Mouse (Mus musculus) limb, embryonic 14.5 days (tissue): ENCODE data around the gene Tapbp. TPM values are rescaled to one million over a fixed set of nuclear protein-coding genes. Genes with fewer than 3 reads are reported as not detected.
"Not testable (repeated sequence)": the region's sequence is repeated elsewhere in the genome, so short reads cannot be mapped to it uniquely, and the experiment has no call there.

Experiments
- ATAC-seq: fragments of 200-750 bp; cut with Nextera tagmentation; 2 replicates; pipeline ENCODE4 v1.8.0; 2017; ENCODE audit warnings: low read depth, moderate number of reproducible peaks, moderate TSS enrichment; ENCODE audit not compliant: low FRiP score
- DNase-seq: peaks from one replicate; pipeline ENCODE4 v3.0.0-alpha.2; 2015; ENCODE audit warnings: low spot score
- H3K27ac ChIP-seq: fragments of 300-500 bp; sonication (generic); replicated peaks from 2 replicates; pipeline ENCODE4 v1.5.1; 2014; ENCODE audit warnings: low read depth, mild to moderate bottlenecking, low read length, moderate library complexity, mixed read lengths
- H3K27me3 ChIP-seq: fragments of 300-500 bp; sonication (generic); 2 replicates; pipeline ENCODE4 v1.6.1; 2014; ENCODE audit warnings: low read length, mixed read lengths; ENCODE audit not compliant: control insufficient read depth, insufficient read depth
- H3K36me3 ChIP-seq: fragments of 300-500 bp; sonication (generic); 2 replicates; pipeline ENCODE4 v1.6.1; 2014; ENCODE audit warnings: mild to moderate bottlenecking, low read length, moderate library complexity, mixed read lengths; ENCODE audit not compliant: control insufficient read depth, insufficient read depth
- H3K4me1 ChIP-seq: fragments of 300-500 bp; sonication (generic); 2 replicates; pipeline ENCODE4 v1.6.1; 2014; ENCODE audit warnings: antibody characterized with exemption, low read length, mixed read lengths; ENCODE audit not compliant: control insufficient read depth, insufficient read depth
- H3K4me2 ChIP-seq: fragments of 300-500 bp; sonication (generic); replicated peaks from 2 replicates; pipeline ENCODE4 v1.6.1; 2014; ENCODE audit warnings: low read depth, mild to moderate bottlenecking, low read length, moderate library complexity; ENCODE audit not compliant: severe bottlenecking
- H3K4me3 ChIP-seq: fragments of 300-500 bp; sonication (generic); replicated peaks from 2 replicates; pipeline ENCODE4 v1.5.1; 2014; ENCODE audit warnings: low read length
- H3K9ac ChIP-seq: fragments of 300-500 bp; sonication (generic); 2 replicates; pipeline ENCODE4 v1.6.1; 2014; ENCODE audit warnings: mild to moderate bottlenecking, low read depth, low read length, moderate library complexity; ENCODE audit not compliant: severe bottlenecking
- H3K9me3 ChIP-seq: fragments of 300-500 bp; sonication (generic); 2 replicates; pipeline ENCODE4 v1.6.1; 2016; ENCODE audit warnings: low read length; ENCODE audit not compliant: control insufficient read depth
- POLR2A ChIP-seq: fragments of 200-500 bp; IDR thresholded peaks from 2 replicates; pipeline ENCODE4 v1.8.0; 2012; ENCODE audit warnings: inconsistent platforms, mild to moderate bottlenecking, moderate library complexity, borderline replicate concordance; ENCODE audit not compliant: insufficient read depth, insufficient read length; ENCODE audit errors: extremely low read depth
- WGBS: fragments of 180-500 bp; shearing (Covaris S2); extraction: QIAGEN DNeasy Blood & Tissue Kit; methylation state at CpG from one replicate; pipeline ENCODE4 v1.1.7; 2014; 5-methylcytosine and 5-hydroxymethylcytosine counted together
- polyA plus RNA-seq, 2 experiments: library from polyadenylated mRNA; depleted of rRNA in 1 of 2; stranded (reverse) in 1 of 2; unstranded in 1 of 2; fragments of >200 nt; fragmentation: Nextera tagmentation in 1 of 2; extraction: Ambion mirVana in 1 of 2; gene quantifications; 2 replicates each; pipeline versions ENCODE4 v1.2.1 to v1.2.3; 2012 to 2014

The Tapbp gene
- polyA plus RNA-seq, 2 experiments, result 18.7 to 28.9 TPM

DNA sequence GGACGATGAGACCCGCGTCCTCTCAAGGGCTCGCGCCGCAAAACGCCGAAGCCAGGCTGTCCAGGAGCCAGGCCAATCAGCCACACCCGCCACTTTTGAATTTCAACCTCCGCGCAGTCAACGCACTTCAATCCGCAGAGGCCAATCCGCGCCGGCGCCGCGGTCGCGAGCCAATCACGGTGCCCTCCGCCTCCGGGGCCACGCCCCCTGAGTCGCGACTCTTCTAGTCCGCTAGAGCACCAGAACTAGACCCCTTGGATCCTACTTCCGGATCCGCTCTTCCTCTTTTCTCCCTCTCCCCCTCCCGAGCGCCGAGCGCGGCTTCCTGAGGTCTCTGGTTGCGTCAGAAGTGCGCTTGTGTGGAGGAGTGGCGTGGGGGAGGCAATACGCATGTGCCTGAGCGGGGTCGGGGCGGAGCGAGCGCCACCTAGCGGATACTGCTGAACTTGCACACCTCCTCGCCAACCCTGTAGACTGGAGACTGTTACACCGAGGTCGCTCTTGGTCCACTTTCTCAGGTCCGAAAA, 25.1 kb upstream of the Tapbp start, which contains the start of gene Kifc1:
Gene Kifc1, minus strand, starts transcription at position 129 of the 527 bp plus-strand sequence.
- H3K9me3 ChIP-seq, result no peaks in the 10 kb centered on the region
- 0 out of 2 replicates have a peak, but pooled peaks have one; percentile 16 for TF ChIP-seq POLR2A
- H3K4me3 ChIP-seq, result peak within 1 kb of the TSS; percentile 58
- peaks cover 9% of the 10 kb centered on the region for H3K4me1 ChIP-seq
- peak within 1 kb of the TSS; percentile 60 for H3K4me2 ChIP-seq
- H3K27ac ChIP-seq, result no peak within 1 kb of the TSS
- H3K27me3 ChIP-seq, result no peaks in the 10 kb centered on the region
- DNase-seq, result peak; percentile 99
- peak; percentile 100 for ATAC-seq
- WGBS, result under 1% methylated on average over 48 of the region's 49 CpGs
- peaks cover 8% of the 10 kb centered on the region; the same call in 1 of the 2 replicates for H3K36me3 ChIP-seq
- H3K9ac ChIP-seq, result peak within 1 kb of the TSS; percentile 62

DNA sequence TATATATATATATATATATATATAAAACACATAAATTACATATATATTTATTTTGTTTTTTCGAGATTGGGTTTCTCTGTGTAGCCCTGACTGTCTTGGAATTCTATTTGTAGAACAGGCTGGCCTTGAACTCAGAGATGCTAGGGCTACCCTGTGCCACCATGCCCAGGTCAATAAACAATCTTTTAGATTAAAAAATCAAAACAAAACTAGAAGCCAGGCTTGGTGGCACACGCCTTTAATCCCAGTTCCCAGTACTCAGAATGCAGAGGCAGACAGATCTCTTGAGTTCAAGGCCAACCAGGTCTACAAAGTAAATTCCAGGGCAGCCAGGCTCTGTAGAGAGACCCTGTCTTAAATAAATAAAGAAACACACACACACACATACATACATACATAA, 24.3 kb upstream of the Tapbp start:
- Histone ChIP-seq H3K9ac (no peak overlapping the region), H3K9me3 (no peaks in the 10 kb centered on the region), H3K4me2 (no peak overlapping the region), H3K27me3 (no peaks in the 10 kb centered on the region), H3K4me3 (no peak overlapping the region), H3K36me3 (peaks cover under 1% of the 10 kb centered on the region; the same call in 1 of the 2 replicates), H3K27ac (no peak overlapping the region), H3K4me1 (peaks cover 9% of the 10 kb centered on the region)
- WGBS, result 75% methylated on average over 2 of the region's 2 CpGs
- no peak for ATAC-seq
- no peak for DNase-seq
- TF ChIP-seq POLR2A, result no peak

DNA sequence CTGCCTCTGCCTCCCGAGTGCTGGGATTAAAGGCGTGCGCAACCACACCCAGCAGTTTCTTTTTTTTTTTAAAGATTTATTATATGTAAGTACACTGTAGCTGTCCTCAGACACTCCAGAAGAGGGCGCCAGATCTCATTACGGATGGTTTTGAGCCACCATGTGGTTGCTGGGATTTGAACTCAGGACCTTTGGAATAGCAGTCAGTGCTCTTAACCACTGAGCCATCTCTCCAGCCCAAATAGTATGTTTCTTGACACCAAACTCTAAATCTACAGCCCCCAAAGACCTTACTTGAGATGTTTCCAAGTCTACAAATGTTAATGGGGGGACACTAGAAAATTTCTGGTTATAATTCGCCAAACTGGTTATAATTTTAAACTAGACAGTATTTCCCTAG, 23.8 kb upstream of the Tapbp start:
- not testable (repeated sequence) for H3K9ac ChIP-seq, H3K36me3 ChIP-seq, H3K9me3 ChIP-seq, H3K4me1 ChIP-seq, H3K4me3 ChIP-seq, H3K27me3 ChIP-seq, DNase-seq, H3K4me2 ChIP-seq, ATAC-seq, H3K27ac ChIP-seq
- 72% methylated on average over 6 of the region's 6 CpGs for WGBS

DNA sequence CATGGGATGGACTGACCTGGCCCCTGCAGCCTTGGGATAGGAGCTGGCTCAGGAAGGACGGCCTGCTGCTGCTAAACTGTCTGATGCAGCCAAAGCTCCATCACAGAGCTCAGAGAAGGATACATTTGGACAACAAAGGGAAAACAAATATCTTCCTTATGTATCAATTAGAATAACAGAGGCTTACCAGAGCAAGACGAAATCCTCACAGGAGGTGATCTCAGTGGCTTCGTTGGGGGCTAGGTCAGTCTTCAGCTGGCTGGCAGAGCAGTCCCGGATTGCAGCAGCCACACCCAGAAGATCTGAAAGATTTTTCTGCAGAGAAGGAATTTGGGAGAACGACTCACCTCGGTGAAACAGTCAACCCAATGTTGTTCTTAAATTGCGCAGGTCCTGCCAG, 23.3 kb upstream of the Tapbp start:
- H3K4me1 ChIP-seq, result peaks cover 9% of the 10 kb centered on the region
- H3K27ac ChIP-seq, result no peak overlapping the region
- H3K27me3 ChIP-seq, result no peaks in the 10 kb centered on the region
- WGBS, result 27% methylated on average over 7 of the region's 7 CpGs
- no peak overlapping the region for H3K4me2 ChIP-seq
- no peak overlapping the region for H3K9ac ChIP-seq
- no peak for ATAC-seq
- H3K9me3 ChIP-seq, result no peaks in the 10 kb centered on the region
- DNase-seq, result no peak
- H3K4me3 ChIP-seq, result no peak overlapping the region
- H3K36me3 ChIP-seq, result no peaks in the 10 kb centered on the region
- TF ChIP-seq POLR2A, result no peak

DNA sequence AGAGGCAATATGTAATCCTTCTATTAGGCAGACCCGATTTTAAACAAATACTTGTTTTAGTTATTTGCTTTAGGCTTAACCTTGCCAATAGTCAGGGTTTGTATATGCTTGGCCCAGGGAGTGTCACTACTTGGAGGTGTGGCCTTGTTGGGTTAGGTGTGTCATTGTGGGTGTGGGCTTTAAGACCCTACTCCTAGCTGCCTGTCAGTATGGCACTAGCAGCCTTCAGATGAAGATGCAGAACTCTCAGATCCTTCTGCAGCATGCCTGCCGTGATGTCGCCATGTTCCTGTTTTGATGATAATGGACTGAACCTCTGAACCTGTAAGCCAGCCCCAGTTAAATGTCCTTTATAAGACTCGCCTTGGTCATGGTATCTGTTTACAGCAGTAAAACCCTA, 22.7 kb upstream of the Tapbp start:
- not testable (repeated sequence) for ATAC-seq, H3K27me3 ChIP-seq, H3K4me1 ChIP-seq, DNase-seq, H3K9me3 ChIP-seq, H3K4me2 ChIP-seq, H3K36me3 ChIP-seq, H3K4me3 ChIP-seq, H3K27ac ChIP-seq, H3K9ac ChIP-seq
- WGBS, result 74% methylated on average over 4 of the region's 4 CpGs
